Mouse (Mus musculus) cortical plate, adult 2 months (tissue): Measurements from ENCODE around the gene Tstd3.
A peak's percentile ranks its signal among the peaks of the same experiment; 100 is the strongest.

Source experiments
- CTCF ChIP-seq: fragments of 200-500 bp; IDR thresholded peaks from 2 replicates; pipeline ENCODE4 v1.5.1; 2011; ENCODE audit warnings: mild to moderate bottlenecking, control low read depth, low read length; ENCODE audit not compliant: insufficient read depth; ENCODE audit errors: extremely low read depth
- POLR2A ChIP-seq: fragments of 200-500 bp; IDR thresholded peaks from 2 replicates; pipeline ENCODE4 v1.6.1; 2011; ENCODE audit warnings: mild to moderate bottlenecking, low read length, control low read depth; ENCODE audit not compliant: insufficient read depth; ENCODE audit errors: extremely low read depth

DNA sequence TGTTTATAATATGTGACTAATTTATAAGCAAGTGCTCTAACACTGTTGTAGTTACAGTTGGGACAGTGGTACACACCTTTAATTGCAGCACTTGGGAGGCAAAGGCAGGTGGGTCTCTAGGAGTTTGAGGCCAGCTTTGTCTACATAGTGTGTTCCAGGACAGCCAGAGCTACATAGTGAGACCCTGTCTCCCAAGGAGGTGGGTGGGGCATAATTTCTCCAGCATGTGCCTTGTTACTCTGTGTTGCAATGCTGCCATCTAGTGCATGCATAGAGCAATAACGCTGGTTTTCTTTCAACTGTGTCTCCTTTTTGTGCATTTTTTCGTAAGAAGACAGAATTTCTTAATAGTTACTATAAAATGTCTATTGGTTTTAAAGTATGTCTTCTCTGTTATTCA, 47.0 kb upstream of the Tstd3 start:
- TF ChIP-seq CTCF (peak; percentile 81), POLR2A (no peak)
